18 mouse cellular contexts compared by ENCODE assay signal in genomic region chr5:31959886-31960285, GRCm38 (mm10).
DNase-seq lines count a peak whose midpoint lies in the region; ATAC-seq and TF ChIP-seq lines count a peak whose summit lies in the region.
"Had no signal": no experiment of that assay in that cellular context is flagged by ENCODE, and none has a peak within 500 bp of the region (broad histone marks: within the 10 kb centered on the region; RNA-seq: fewer than 3 reads in every experiment).

No protein-coding gene starts in this region.

- no peak overlapping the region for H3K9ac ChIP-seq in midbrain, embryonic 14.5 days (replicated peaks; ENCODE audit: low read length)
- H3K9ac ChIP-seq in midbrain, embryonic 13.5 days (replicated peaks), result no peak overlapping the region
- H3K9ac ChIP-seq: hindbrain, embryonic 12.5 days; intestine, embryonic 15.5 days; liver, embryonic 15.5 days had no signal

- H3K27ac ChIP-seq in midbrain, embryonic 14.5 days (replicated peaks; ENCODE audit: low read depth, low read length), result no peak overlapping the region
- no peak overlapping the region for H3K27ac ChIP-seq in midbrain, embryonic 13.5 days
- no peak overlapping the region for H3K27ac ChIP-seq in gastrocnemius, adult 2 months
- H3K27ac ChIP-seq: heart, embryonic 10.5 days; hindbrain, embryonic 12.5 days; intestine, embryonic 15.5 days; liver, embryonic 15.5 days had no signal

- H3K9me3 ChIP-seq in midbrain, embryonic 14.5 days (ENCODE audit: control insufficient read depth, low read length), result no peaks in the 10 kb centered on the region
- no peaks in the 10 kb centered on the region for H3K9me3 ChIP-seq in midbrain, embryonic 13.5 days
- H3K9me3 ChIP-seq: heart, embryonic 10.5 days; hindbrain, embryonic 12.5 days; intestine, embryonic 15.5 days; liver, embryonic 15.5 days had no signal

- no peaks in the 10 kb centered on the region for H3K36me3 ChIP-seq in midbrain, embryonic 14.5 days (ENCODE audit: control insufficient read depth, insufficient read depth, low read length)
- no peaks in the 10 kb centered on the region for H3K36me3 ChIP-seq in midbrain, embryonic 13.5 days
- H3K36me3 ChIP-seq: heart, embryonic 10.5 days; hindbrain, embryonic 12.5 days; intestine, embryonic 15.5 days; liver, embryonic 15.5 days had no signal

- 64% methylated on average over 8 of the region's 8 CpGs for WGBS in midbrain, embryonic 14.5 days
- WGBS in midbrain, embryonic 13.5 days, result 62% methylated on average over 8 of the region's 8 CpGs

- TF ChIP-seq CTCF in gastrocnemius, adult 2 months (IDR thresholded peaks at IDR 0.05), result no peak

- no peak overlapping the region for H3K4me2 ChIP-seq in midbrain, embryonic 14.5 days (ENCODE audit: low read length)
- H3K4me2 ChIP-seq in midbrain, embryonic 13.5 days (replicated peaks), result no peak overlapping the region
- H3K4me2 ChIP-seq: hindbrain, embryonic 12.5 days; intestine, embryonic 15.5 days; liver, embryonic 15.5 days had no signal

- no peak overlapping the region for H3K4me3 ChIP-seq in midbrain, embryonic 14.5 days (replicated peaks; ENCODE audit: low read depth, low read length)
- no peak overlapping the region for H3K4me3 ChIP-seq in midbrain, embryonic 13.5 days (replicated peaks)
- no peak overlapping the region for H3K4me3 ChIP-seq in gastrocnemius, adult 2 months
- H3K4me3 ChIP-seq: heart, embryonic 10.5 days; hindbrain, embryonic 12.5 days; intestine, embryonic 15.5 days; liver, embryonic 15.5 days had no signal

- DNase-seq in heart, adult 11 months, result peak; percentile 87
- no peak for DNase-seq in heart, adult 18-20 months
- DNase-seq in midbrain, embryonic 14.5 days, result peak; percentile 2
- peak; percentile 25 to 41 for DNase-seq in cerebellum, postnatal 10 days
- DNase-seq in kidney, postnatal 36 days, result peak; percentile 22 to 26
- no peak for DNase-seq in gastrocnemius, adult 2 months
- DNase-seq: adrenal gland, postnatal 10 days; gastrocnemius, postnatal 10 days; heart, postnatal 10 days; right cerebral cortex, postnatal 14 days had no signal

- no peaks in the 10 kb centered on the region for H3K27me3 ChIP-seq in midbrain, embryonic 14.5 days (ENCODE audit: control insufficient read depth, insufficient read depth, low read length)
- no peaks in the 10 kb centered on the region for H3K27me3 ChIP-seq in midbrain, embryonic 13.5 days
- H3K27me3 ChIP-seq: hindbrain, embryonic 12.5 days; intestine, embryonic 15.5 days; liver, embryonic 15.5 days had no signal

- ATAC-seq in midbrain, embryonic 14.5 days (ENCODE audit: low FRiP score, low TSS enrichment), result no peak
- ATAC-seq in midbrain, embryonic 13.5 days, result no peak
- ATAC-seq: forebrain, embryonic 16.5 days; intestine, embryonic 15.5 days; lung, postnatal 0 days; midbrain, embryonic 16.5 days had no signal

- H3K4me1 ChIP-seq in midbrain, embryonic 14.5 days (ENCODE audit: control insufficient read depth, insufficient read depth, low read length), result no peaks in the 10 kb centered on the region
- 0 out of 2 replicates have a peak, but pooled peaks cover 4% of the 10 kb centered on the region for H3K4me1 ChIP-seq in midbrain, embryonic 13.5 days (replicated peaks)
- H3K4me1 ChIP-seq: heart, embryonic 10.5 days; hindbrain, embryonic 12.5 days; liver, embryonic 15.5 days had no signal

- intact Hi-C loops in gastrocnemius, adult 2 months (cut with DNase I), result no loop called here

Comparison
In these comparisons a context has a peak if more than half of its experiments do, and no peak if none do; other contexts are left out.
1. DNase-seq: peak in heart, adult 11 months (single experiment), midbrain, embryonic 14.5 days (single experiment), cerebellum, postnatal 10 days (2 of 2) and kidney, postnatal 36 days (2 of 2); none in heart, adult 18-20 months (0 of 2) and gastrocnemius, adult 2 months (single experiment).